Mouse (Mus musculus): ENCODE measurements around the gene Zfp638.

The Zfp638 gene

GRCm38 (mm10) chr6:83891251-83891650 is 24.3 kb downstream of the Zfp638 start:
- DNase-seq, result no peak

GRCm38 (mm10) chr6:83891687-83892086 is 24.8 kb downstream of the Zfp638 start:
- DNase-seq, result no peak

- DNase-seq, result no peak
Measured at GRCm38 (mm10) chr6:83893086-83893485, 26.2 kb downstream of the Zfp638 start.

- DNase-seq, result no peak
Measured at GRCm38 (mm10) chr6:83893584-83893983, 26.7 kb downstream of the Zfp638 start.

- no peak for DNase-seq
Measured at GRCm38 (mm10) chr6:83899142-83899541, 32.2 kb downstream of the Zfp638 start.

- peak in 1 of 2 experiments; percentile 7 for DNase-seq
Measured at GRCm38 (mm10) chr6:83905276-83905675, 38.4 kb downstream of the Zfp638 start.

GRCm38 (mm10) chr6:83906659-83907058 is 39.8 kb downstream of the Zfp638 start:
- DNase-seq, result no peak

GRCm38 (mm10) chr6:83908386-83908785 is 41.5 kb downstream of the Zfp638 start:
- no peak for DNase-seq

GRCm38 (mm10) chr6:83913710-83914109 is 46.8 kb downstream of the Zfp638 start:
- DNase-seq, result no peak

- DNase-seq, result peak; percentile 96 to 99
Measured at GRCm38 (mm10) chr6:83914183-83914719, 47.3 kb downstream of the Zfp638 start.

GRCm38 (mm10) chr6:83914720-83915271 is 47.9 kb downstream of the Zfp638 start:
- peak in 1 of 2 experiments; percentile 5 for DNase-seq

- peak; percentile 13 to 35 for DNase-seq
Measured at GRCm38 (mm10) chr6:83927418-83927817, 60.5 kb downstream of the Zfp638 start.

GRCm38 (mm10) chr6:83928225-83928624 is 61.3 kb downstream of the Zfp638 start:
- no peak for DNase-seq

- no peak for DNase-seq
Measured at GRCm38 (mm10) chr6:83939492-83939891, 72.6 kb downstream of the Zfp638 start.

GRCm38 (mm10) chr6:83942806-83943205 is 75.9 kb downstream of the Zfp638 start:
- no peak for DNase-seq

GRCm38 (mm10) chr6:83953603-83954002 is 86.7 kb downstream of the Zfp638 start:
- no peak for DNase-seq

- DNase-seq, result no peak
Measured at GRCm38 (mm10) chr6:83987642-83988041, 120.7 kb downstream of the Zfp638 start.

- no peak for DNase-seq
Measured at GRCm38 (mm10) chr6:84002716-84003115, 135.8 kb downstream of the Zfp638 start.

- DNase-seq, result no peak
Measured at GRCm38 (mm10) chr6:84004295-84004694, 137.4 kb downstream of the Zfp638 start.

- peak; percentile 41 to 70 for DNase-seq
Measured at GRCm38 (mm10) chr6:84008363-84009171, 141.7 kb downstream of the Zfp638 start, which contains the start of gene Dysf. Dysf (plus strand) TSS chr6:84008590.

- peak in 1 of 2 experiments; percentile 39 for DNase-seq
Measured at GRCm38 (mm10) chr6:84009172-84009872, 142.4 kb downstream of the Zfp638 start.

- no peak for DNase-seq
Measured at GRCm38 (mm10) chr6:84009915-84010302, 143.0 kb downstream of the Zfp638 start.

Data from kidney, adult 8-10 months (tissue).